Mouse (Mus musculus) brain, embryonic 14.5 days (tissue): ENCODE data around the gene Sike1. TPM values are rescaled to one million over a fixed set of nuclear protein-coding genes. Genes with fewer than 3 reads are reported as not detected.

ENCODE experiments used
- DNase-seq: peaks from one replicate; pipeline ENCODE4 v3.0.0-alpha.2; 2011; ENCODE audit warnings: low read depth
- CTCF ChIP-seq: fragments of 200-500 bp; IDR thresholded peaks from 2 replicates; pipeline ENCODE4 v1.5.1; 2012; ENCODE audit warnings: inconsistent platforms, mild to moderate bottlenecking, moderate library complexity, borderline replicate concordance; ENCODE audit not compliant: insufficient read depth, insufficient read length; ENCODE audit errors: extremely low read depth
- POLR2A ChIP-seq: fragments of 200-500 bp; IDR thresholded peaks from 2 replicates; pipeline ENCODE4 v1.6.1; 2012; ENCODE audit warnings: mild to moderate bottlenecking, inconsistent platforms, borderline replicate concordance; ENCODE audit not compliant: poor library complexity, insufficient read depth, insufficient read length, severe bottlenecking; ENCODE audit errors: extremely low read depth
- polyA plus RNA-seq: library from polyadenylated mRNA; depleted of rRNA; stranded (reverse); fragments of >200 nt; gene quantifications from 2 replicates; pipeline ENCODE4 v1.2.3, GENCODE M21; 2012

Gene Sike1
- polyA plus RNA-seq, 1 experiment, result 49.0 TPM

GRCm38 (mm10) chr3:102980349-102980736, 15.2 kb upstream of the Sike1 start:
- DNase-seq, result no peak
- TF ChIP-seq CTCF, result no peak
- no peak for TF ChIP-seq POLR2A

- TF ChIP-seq CTCF, result no peak
- DNase-seq, result no peak
Measured at GRCm38 (mm10) chr3:102991041-102991440, 4.5 kb upstream of the Sike1 start.

GRCm38 (mm10) chr3:102992936-102993335, 2.6 kb upstream of the Sike1 start:
- no peak for DNase-seq

GRCm38 (mm10) chr3:102995233-102995604, 289 bp upstream of the Sike1 start:
- TF ChIP-seq CTCF, result no peak
- DNase-seq, result no peak

More at GRCm38 (mm10) chr3:102992936-102993335, 2.6 kb upstream of the Sike1 start:
- TF ChIP-seq CTCF, result no peak
- no peak for TF ChIP-seq POLR2A

GRCm38 (mm10) chr3:102997036-102997435, 1.5 kb downstream of the Sike1 start:
- TF ChIP-seq POLR2A (no peak), CTCF (no peak)
- peak; percentile 14 for DNase-seq

GRCm38 (mm10) chr3:102997591-102997990, 2.1 kb downstream of the Sike1 start:
- TF ChIP-seq CTCF, result no peak
- TF ChIP-seq POLR2A, result no peak
- DNase-seq, result no peak

- no peak for DNase-seq
- TF ChIP-seq POLR2A, result no peak
- TF ChIP-seq CTCF, result no peak
Measured at GRCm38 (mm10) chr3:103001595-103001994, 6.1 kb downstream of the Sike1 start.

GRCm38 (mm10) chr3:103017350-103017749, 21.8 kb downstream of the Sike1 start:
- TF ChIP-seq CTCF (no peak), POLR2A (no peak)
- no peak for DNase-seq

- no peak for TF ChIP-seq CTCF
- TF ChIP-seq POLR2A, result no peak
- peak; percentile 1 for DNase-seq
Measured at GRCm38 (mm10) chr3:103019462-103019861, 24.0 kb downstream of the Sike1 start.

- peak; percentile 99 for DNase-seq
Measured at GRCm38 (mm10) chr3:103020249-103020942, 24.9 kb downstream of the Sike1 start, which contains the start of gene Csde1. TSS of gene Csde1 (plus strand) at chr3:103020426.

GRCm38 (mm10) chr3:103020943-103021638, 25.6 kb downstream of the Sike1 start:
- TF ChIP-seq POLR2A (no peak), CTCF (no peak)
- peak; percentile 98 for DNase-seq

More at GRCm38 (mm10) chr3:103020249-103020942, 24.9 kb downstream of the Sike1 start, which contains the start of gene Csde1:
- TF ChIP-seq CTCF (no peak), POLR2A (peak; percentile 61; the same call in 1 of the 2 replicates)

- no peak for TF ChIP-seq POLR2A
- TF ChIP-seq CTCF, result no peak
- DNase-seq, result no peak
Measured at GRCm38 (mm10) chr3:103026174-103026573, 30.7 kb downstream of the Sike1 start.
